Mouse (Mus musculus) megakaryocyte, embryonic 14.5 days (primary cell): ENCODE data around the gene Cdrt4. TPM values are rescaled to one million over a fixed set of nuclear protein-coding genes. Genes with fewer than 3 reads are reported as not detected.

Experiments used
- H3K27me3 ChIP-seq: replicated peaks from 2 replicates; pipeline ENCODE3; 2012; ENCODE audit warnings: inconsistent platforms
- H3K36me3 ChIP-seq: replicated peaks from 2 replicates; pipeline ENCODE3; 2012; ENCODE audit warnings: low read length, inconsistent platforms, mixed read lengths
- H3K4me1 ChIP-seq: 2 replicates; pipeline ENCODE4 v1.6.1; 2012; ENCODE audit warnings: inconsistent platforms
- H3K4me3 ChIP-seq: replicated peaks from 2 replicates; pipeline ENCODE3; 2012; ENCODE audit warnings: moderate library complexity, mild to moderate bottlenecking, inconsistent platforms
- H3K9me3 ChIP-seq: 2 replicates; pipeline ENCODE4 v1.6.1; 2012; ENCODE audit warnings: inconsistent platforms
- FLI1 ChIP-seq: IDR thresholded peaks from 2 replicates; pipeline ENCODE4 v1.6.1; 2012; ENCODE audit warnings: low read length, inconsistent platforms, mixed read lengths
- GATA1 ChIP-seq: IDR thresholded peaks from 3 replicates; pipeline ENCODE4 v1.6.1; 2012; ENCODE audit warnings: mixed read lengths, low read length, inconsistent platforms, borderline replicate concordance
- polyA plus RNA-seq: library from polyadenylated mRNA; stranded (reverse); fragments of >175 nt; gene quantifications from 2 replicates; pipeline ENCODE4 v1.2.3, GENCODE M21; 2012; ENCODE audit warnings: low replicate concordance; ENCODE audit not compliant: insufficient read depth

The Cdrt4 gene
- polyA plus RNA-seq, 1 experiment: not detected

DNA sequence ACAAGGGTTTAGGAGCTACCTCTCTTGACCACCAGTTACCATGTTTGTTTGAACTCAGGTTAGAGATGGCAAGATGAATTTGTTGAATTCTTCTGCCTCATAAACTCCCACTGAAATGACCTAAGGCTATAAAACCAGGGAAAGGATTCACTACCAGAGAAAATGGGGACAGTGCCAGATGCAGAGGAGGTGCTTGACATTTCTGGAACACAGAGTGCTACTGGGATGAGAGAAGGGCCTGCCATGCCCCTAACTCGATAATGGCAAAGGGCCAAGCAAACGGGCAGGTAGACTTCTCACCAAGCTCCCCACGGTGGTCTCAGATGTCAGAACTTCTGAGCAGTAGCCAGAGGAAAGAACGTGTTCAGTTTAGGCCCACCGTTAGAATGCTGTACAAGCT lies 39.8 kb downstream of the Cdrt4 start:
- no peaks in the 10 kb centered on the region for H3K4me1 ChIP-seq
- H3K36me3 ChIP-seq: no peaks in the 10 kb centered on the region
- no peaks in the 10 kb centered on the region for H3K27me3 ChIP-seq
- TF ChIP-seq GATA1 (no peak), FLI1 (no peak)
- peaks cover 6% of the 10 kb centered on the region; the same call in 1 of the 2 replicates for H3K9me3 ChIP-seq
- H3K4me3 ChIP-seq: no peak overlapping the region

- Histone ChIP-seq H3K27me3 (peaks cover 3% of the 10 kb centered on the region), H3K4me1 (no peaks in the 10 kb centered on the region), H3K36me3 (no peaks in the 10 kb centered on the region), H3K9me3 (peaks cover 6% of the 10 kb centered on the region; the same call in 1 of the 2 replicates), H3K4me3 (no peak overlapping the region)
- no peak for TF ChIP-seq FLI1
- no peak for TF ChIP-seq GATA1
Observed at GRCm38 (mm10) chr11:62992545-62993242, 41.7 kb downstream of the Cdrt4 start.

- Histone ChIP-seq H3K36me3 (no peaks in the 10 kb centered on the region), H3K27me3 (peaks cover 3% of the 10 kb centered on the region), H3K9me3 (peaks cover under 1% of the 10 kb centered on the region; the same call in 1 of the 2 replicates), H3K4me1 (no peaks in the 10 kb centered on the region), H3K4me3 (no peak overlapping the region)
- TF ChIP-seq GATA1: no peak
- no peak for TF ChIP-seq FLI1
Observed at GRCm38 (mm10) chr11:62995066-62995754, 44.2 kb downstream of the Cdrt4 start.

GRCm38 (mm10) chr11:62995755-62996521 lies 44.9 kb downstream of the Cdrt4 start:
- no peaks in the 10 kb centered on the region for H3K4me1 ChIP-seq
- no peak overlapping the region for H3K4me3 ChIP-seq
- no peak for TF ChIP-seq GATA1
- no peak for TF ChIP-seq FLI1
- H3K36me3 ChIP-seq: no peaks in the 10 kb centered on the region
- peaks cover 3% of the 10 kb centered on the region for H3K27me3 ChIP-seq
- H3K9me3 ChIP-seq: no peaks in the 10 kb centered on the region

DNA sequence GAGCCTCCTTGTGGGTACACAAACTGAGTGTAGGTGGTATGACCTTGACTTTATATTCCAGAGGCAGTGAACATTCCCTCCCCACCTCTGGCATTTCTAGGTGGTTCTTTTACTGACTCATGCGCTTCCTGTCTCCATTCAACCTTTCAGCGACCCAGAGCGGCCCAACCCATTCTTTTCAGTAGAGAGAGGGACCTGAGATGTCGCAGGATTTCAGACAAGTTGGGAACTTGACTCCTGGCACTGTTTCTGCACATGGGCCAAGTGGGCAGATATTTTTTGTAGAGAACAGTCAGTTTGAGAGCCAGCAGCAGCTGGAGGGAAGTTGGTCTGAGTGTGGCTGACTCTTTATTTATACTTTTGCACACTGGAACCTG lies 45.5 kb downstream of the Cdrt4 start:
- H3K9me3 ChIP-seq: no peaks in the 10 kb centered on the region
- H3K4me1 ChIP-seq: no peaks in the 10 kb centered on the region
- peaks cover 3% of the 10 kb centered on the region for H3K27me3 ChIP-seq
- no peak overlapping the region for H3K4me3 ChIP-seq
- H3K36me3 ChIP-seq: no peaks in the 10 kb centered on the region
- no peak for TF ChIP-seq FLI1
- TF ChIP-seq GATA1: no peak

DNA sequence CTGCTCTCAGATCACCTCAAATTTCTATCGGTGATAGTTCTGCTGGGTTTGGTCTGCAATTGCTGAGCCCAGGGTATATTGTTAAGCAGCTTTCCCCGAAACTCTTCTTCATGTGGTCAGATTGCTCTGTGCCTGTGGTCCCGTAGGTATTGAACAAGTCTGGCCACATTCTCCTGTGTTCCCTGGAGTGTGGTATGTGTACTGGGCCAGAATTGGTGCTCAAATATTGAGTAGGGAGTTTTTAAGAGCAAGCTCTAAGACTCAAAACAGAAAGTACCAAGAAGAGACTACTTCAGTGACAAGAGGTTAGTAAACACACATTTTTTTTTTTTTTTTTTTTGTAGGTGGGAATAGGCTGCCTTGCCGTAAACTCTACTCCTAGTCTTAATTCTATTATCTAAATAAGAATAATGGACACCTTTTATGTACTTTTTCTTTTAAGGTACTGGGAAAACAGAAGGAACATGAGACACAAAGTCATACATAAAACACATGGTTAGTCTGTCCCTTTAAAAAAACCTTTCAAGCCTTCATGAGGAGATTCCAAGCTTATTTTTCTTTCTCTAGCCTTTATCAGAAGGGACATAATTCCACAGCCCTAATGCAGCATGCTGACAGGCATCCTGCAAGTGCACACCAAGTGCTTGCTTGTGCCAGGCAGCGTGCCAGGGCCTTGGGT lies 46.2 kb downstream of the Cdrt4 start:
- H3K9me3 ChIP-seq: no peaks in the 10 kb centered on the region
- H3K36me3 ChIP-seq: no peaks in the 10 kb centered on the region
- H3K4me3 ChIP-seq: no peak overlapping the region
- no peaks in the 10 kb centered on the region for H3K4me1 ChIP-seq
- no peak for TF ChIP-seq FLI1
- no peak for TF ChIP-seq GATA1
- peaks cover 3% of the 10 kb centered on the region for H3K27me3 ChIP-seq

- TF ChIP-seq GATA1 (no peak), FLI1 (no peak)
- H3K4me3 ChIP-seq: no peak overlapping the region
- no peaks in the 10 kb centered on the region for H3K36me3 ChIP-seq
Observed at GRCm38 (mm10) chr11:62997718-62998281, 46.8 kb downstream of the Cdrt4 start.

DNA sequence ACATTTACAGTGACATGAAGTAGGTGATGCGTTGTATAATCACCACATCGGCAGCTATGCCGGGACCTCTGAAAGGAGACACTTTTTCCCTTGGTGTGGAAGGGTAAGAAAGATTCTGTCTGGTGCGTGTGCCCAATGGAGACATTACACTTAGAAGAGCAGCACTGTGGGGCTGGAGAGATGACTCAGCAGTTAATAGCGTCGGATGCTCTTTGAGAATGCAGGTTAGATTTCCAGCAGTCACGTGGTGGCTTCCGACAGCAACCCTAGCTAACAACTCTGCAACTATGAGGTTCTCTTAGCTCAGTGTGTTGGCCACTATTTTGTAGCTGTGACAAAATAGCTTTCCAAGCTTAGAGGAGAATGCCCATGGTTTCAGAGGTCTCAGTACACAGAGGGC lies 49.1 kb downstream of the Cdrt4 start:
- H3K4me3 ChIP-seq: no peak overlapping the region
- H3K9me3 ChIP-seq: no peaks in the 10 kb centered on the region
- H3K27me3 ChIP-seq: peaks cover 3% of the 10 kb centered on the region
- no peaks in the 10 kb centered on the region for H3K4me1 ChIP-seq
- TF ChIP-seq GATA1 (no peak), FLI1 (no peak)
- H3K36me3 ChIP-seq: no peaks in the 10 kb centered on the region

More at GRCm38 (mm10) chr11:62997718-62998281, 46.8 kb downstream of the Cdrt4 start:
- H3K9me3 ChIP-seq: no peaks in the 10 kb centered on the region
- no peaks in the 10 kb centered on the region for H3K4me1 ChIP-seq
- H3K27me3 ChIP-seq: peaks cover 3% of the 10 kb centered on the region

GRCm38 (mm10) chr11:63004617-63005016 lies 53.6 kb downstream of the Cdrt4 start:
- H3K4me3 ChIP-seq: no peak overlapping the region
- peaks cover 10% of the 10 kb centered on the region; the same call in 1 of the 2 replicates for H3K9me3 ChIP-seq
- TF ChIP-seq GATA1 (no peak), FLI1 (no peak)
- no peaks in the 10 kb centered on the region for H3K27me3 ChIP-seq
- H3K36me3 ChIP-seq: no peaks in the 10 kb centered on the region
- no peaks in the 10 kb centered on the region for H3K4me1 ChIP-seq
